Mouse (Mus musculus): Measurements from ENCODE around the gene Zfp113. TPM values are rescaled to one million over a fixed set of nuclear protein-coding genes. Genes with fewer than 3 reads are reported as not detected.

The Zfp113 gene
- 29.7 and 36.3 TPM in 2 replicates for polyA plus RNA-seq (2016; fragmentation: Nextera tagmentation; extraction: Ambion mirVana)

GRCm38 (mm10) chr5:138155443-138155976 is at the start of gene Zfp113:
Zfp113 (minus strand) TSS chr5:138155744.
- H3K27me3 ChIP-seq (ENCODE audit: low read depth, poor library complexity, severe bottlenecking): no peaks in the 10 kb centered on the region
- H3K27ac ChIP-seq: peak within 1 kb of the TSS; percentile 99
- no peaks in the 10 kb centered on the region for H3K9me3 ChIP-seq (replicated peaks)
- under 1% methylated on average over 31 of the region's 31 CpGs for WGBS
- H3K4me3 ChIP-seq: peak within 1 kb of the TSS; percentile 82
- peaks cover 33% of the 10 kb centered on the region for H3K36me3 ChIP-seq
- DNase-seq (ENCODE audit: low spot score): peak; percentile 87
- peaks cover 12% of the 10 kb centered on the region for H3K4me1 ChIP-seq

DNA sequence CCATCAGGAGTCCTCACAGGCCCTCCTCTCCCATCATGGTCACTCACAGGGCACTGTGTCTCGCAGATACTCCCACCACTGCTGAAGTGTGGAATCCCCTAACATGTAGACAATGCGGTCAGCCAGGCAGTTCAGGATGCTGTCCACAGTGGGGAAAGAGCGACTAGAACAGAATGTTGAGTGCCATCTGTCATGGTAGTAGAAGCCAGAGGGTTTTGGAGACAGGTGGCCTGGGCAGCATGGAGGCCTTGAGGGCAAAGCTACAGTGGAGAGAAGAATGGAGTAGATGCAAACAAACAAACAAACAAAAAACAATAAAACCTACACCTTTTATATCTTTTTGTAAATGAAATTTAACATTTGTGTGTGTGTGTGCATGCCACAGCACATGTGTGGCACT is 46.5 kb upstream of the Zfp113 start:
- no peak overlapping the region for H3K27ac ChIP-seq
- no peak overlapping the region for H3K4me3 ChIP-seq
- H3K9me3 ChIP-seq (replicated peaks): peaks cover 2% of the 10 kb centered on the region; the same call in 1 of the 2 replicates
- H3K27me3 ChIP-seq (ENCODE audit: low read depth, poor library complexity, severe bottlenecking): no peaks in the 10 kb centered on the region
- H3K36me3 ChIP-seq: no peaks in the 10 kb centered on the region
- no peak for DNase-seq (ENCODE audit: low spot score)
- WGBS: 89% methylated on average over 3 of the region's 3 CpGs
- no peaks in the 10 kb centered on the region for H3K4me1 ChIP-seq

DNA sequence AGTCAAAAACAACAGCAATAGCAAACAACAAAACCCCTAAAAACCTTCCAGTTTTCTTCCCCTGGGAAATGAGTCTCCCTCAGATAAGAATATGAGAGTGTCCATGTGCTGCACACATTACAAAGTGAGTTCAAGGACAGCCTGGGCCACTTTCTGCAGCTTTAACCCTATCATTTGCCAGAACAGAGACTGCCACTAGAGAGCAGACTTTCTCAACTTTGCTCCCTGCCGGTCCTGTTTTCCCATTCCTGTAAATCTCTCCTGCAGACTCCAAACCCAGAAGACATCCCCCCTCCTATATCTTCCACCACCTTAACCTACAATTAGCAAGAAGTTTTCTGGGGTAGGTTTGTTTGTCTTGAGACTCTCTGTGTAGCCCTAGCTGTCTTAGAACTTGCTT is 44.0 kb upstream of the Zfp113 start:
- no peak overlapping the region for H3K4me3 ChIP-seq
- H3K9me3 ChIP-seq (replicated peaks): peaks cover under 1% of the 10 kb centered on the region; the same call in 1 of the 2 replicates
- no peak overlapping the region for H3K27ac ChIP-seq
- DNase-seq (ENCODE audit: low spot score): no peak
- no peaks in the 10 kb centered on the region for H3K36me3 ChIP-seq
- peaks cover 9% of the 10 kb centered on the region for H3K4me1 ChIP-seq
- WGBS: 24% methylated on average over 1 of the region's 1 CpGs
- H3K27me3 ChIP-seq (ENCODE audit: low read depth, poor library complexity, severe bottlenecking): no peaks in the 10 kb centered on the region

DNA sequence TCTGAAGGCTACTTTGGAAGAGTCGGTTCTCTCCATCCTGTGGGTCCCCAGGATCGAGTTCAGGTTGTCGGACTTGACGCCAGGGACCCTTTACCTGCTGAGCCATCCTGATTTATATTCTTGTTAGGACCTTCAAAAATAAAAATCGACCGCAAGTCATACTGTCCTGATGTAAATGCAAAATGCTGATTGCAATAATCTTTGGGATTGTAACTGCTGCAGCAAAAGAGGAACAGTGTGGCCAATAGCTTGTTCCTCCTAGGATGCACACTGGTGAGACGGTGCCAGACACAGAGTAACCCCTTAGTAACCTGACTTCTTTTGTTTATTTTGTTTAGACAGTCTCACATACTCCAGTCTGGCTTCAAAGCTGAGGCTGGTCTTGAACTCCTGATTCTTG is 39.9 kb upstream of the Zfp113 start:
- Histone ChIP-seq H3K36me3 (peaks cover 32% of the 10 kb centered on the region), H3K4me3 (peak overlapping the region; percentile 82), H3K27ac (no peak overlapping the region), H3K9me3 (replicated peaks) (no peaks in the 10 kb centered on the region), H3K4me1 (peaks cover 13% of the 10 kb centered on the region), H3K27me3 (ENCODE audit: low read depth, poor library complexity, severe bottlenecking) (no peaks in the 10 kb centered on the region)
- WGBS: 90% methylated on average over 7 of the region's 7 CpGs
- no peak for DNase-seq (ENCODE audit: low spot score)

GRCm38 (mm10) chr5:138194755-138195345 is 39.3 kb upstream of the Zfp113 start:
- H3K36me3 ChIP-seq: peaks cover 39% of the 10 kb centered on the region
- peak; percentile 69 for DNase-seq (ENCODE audit: low spot score)
- 5% methylated on average over 29 of the region's 29 CpGs for WGBS

DNA sequence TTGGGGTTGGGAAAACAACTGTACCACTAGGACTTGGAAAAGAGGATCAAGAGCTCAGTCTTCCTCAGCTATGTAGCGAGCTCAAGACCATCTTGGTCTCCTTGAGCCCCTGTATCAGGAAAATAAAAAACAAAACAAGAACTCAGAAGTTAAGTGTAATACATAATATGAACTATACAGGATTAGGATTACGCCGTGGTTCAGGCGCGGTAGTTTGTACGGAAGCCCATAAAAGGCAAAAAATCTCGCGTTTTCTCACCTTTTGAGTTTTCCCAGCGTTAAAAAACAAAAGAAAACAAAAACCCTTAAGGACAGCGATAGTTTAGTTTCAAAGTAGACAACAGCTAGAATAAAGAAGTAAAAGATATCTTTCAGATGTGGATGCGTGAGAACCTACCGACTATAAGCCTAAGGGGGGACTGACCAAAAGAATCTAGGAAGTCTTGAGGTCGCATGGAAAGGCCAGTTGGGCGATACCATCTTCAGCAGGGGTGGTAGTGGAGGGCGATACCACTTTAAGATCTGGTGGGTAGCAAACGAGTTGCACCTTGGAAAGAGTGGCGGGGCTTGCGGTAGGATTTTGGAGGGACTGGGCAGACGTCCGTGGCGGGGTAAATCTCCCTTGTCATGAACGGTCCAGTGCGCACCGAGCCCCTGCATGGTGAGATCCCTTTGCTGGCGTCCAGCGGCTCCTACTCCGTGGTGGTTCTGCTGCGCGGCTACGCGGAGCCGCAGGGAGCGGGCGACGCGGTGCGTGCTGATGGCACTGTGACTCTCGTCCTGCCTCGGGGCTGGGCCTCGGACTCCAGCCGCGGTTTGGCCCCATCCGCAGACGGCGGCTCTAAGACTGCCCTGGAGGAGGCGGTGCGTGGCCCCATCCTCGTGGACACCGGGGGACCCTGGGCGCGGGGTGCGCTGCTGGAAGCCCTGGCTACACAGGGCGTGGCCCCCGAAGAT is 38.5 kb upstream of the Zfp113 start, which contains the start of gene Mblac1:
Gene Mblac1 (plus strand): TSS at position 544 of the 957 bp plus-strand sequence.
- 8% methylated on average over 54 of the region's 54 CpGs for WGBS
- no peaks in the 10 kb centered on the region for H3K27me3 ChIP-seq (ENCODE audit: low read depth, poor library complexity, severe bottlenecking)
- H3K27ac ChIP-seq: peak within 1 kb of the TSS; percentile 94
- peaks cover 47% of the 10 kb centered on the region for H3K36me3 ChIP-seq
- H3K9me3 ChIP-seq (replicated peaks): no peaks in the 10 kb centered on the region
- peak within 1 kb of the TSS; percentile 82 for H3K4me3 ChIP-seq
- peak; percentile 86 for DNase-seq (ENCODE audit: low spot score)
- H3K4me1 ChIP-seq: peaks cover 13% of the 10 kb centered on the region

More at GRCm38 (mm10) chr5:138194755-138195345, 39.3 kb upstream of the Zfp113 start:
- Histone ChIP-seq H3K4me1 (peaks cover 13% of the 10 kb centered on the region), H3K9me3 (replicated peaks) (no peaks in the 10 kb centered on the region), H3K4me3 (peak overlapping the region; percentile 82), H3K27me3 (ENCODE audit: low read depth, poor library complexity, severe bottlenecking) (no peaks in the 10 kb centered on the region), H3K27ac (peak overlapping the region; percentile 94)

DNA sequence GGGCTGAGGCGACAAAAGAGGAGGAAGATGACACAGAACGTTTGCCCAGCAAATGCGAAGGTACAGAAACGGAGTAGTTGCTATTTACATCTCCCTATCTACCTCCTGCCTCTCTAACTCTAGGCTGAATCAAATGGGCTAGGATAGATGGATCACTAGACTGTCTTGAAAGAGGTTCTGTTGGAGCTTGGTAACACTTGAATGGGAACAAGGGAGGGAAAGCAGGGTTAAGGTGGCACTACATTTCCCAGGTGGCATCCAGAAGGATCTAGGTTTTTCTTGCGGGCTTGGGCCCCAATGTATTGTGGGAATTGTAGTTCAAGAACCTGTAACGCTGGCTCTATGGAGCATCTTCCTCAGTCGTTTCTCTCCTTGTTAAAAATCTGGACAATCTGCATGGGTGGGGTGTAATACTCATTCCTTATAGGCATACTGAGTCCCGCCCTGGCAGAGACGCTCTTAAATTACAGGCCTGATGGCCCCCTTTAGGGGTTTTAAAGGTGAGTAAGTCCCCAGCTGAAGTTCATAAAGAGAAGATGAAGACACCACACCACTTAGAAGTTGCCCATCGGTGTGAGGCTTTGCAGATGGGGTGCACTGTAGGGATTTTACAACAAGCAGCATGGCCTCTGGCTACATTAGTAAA is 32.2 kb upstream of the Zfp113 start:
- no peaks in the 10 kb centered on the region for H3K9me3 ChIP-seq (replicated peaks)
- peaks cover 11% of the 10 kb centered on the region for H3K4me1 ChIP-seq
- peak overlapping the region; percentile 69 for H3K4me3 ChIP-seq
- peak overlapping the region; percentile 93 for H3K27ac ChIP-seq
- H3K36me3 ChIP-seq: peaks cover 58% of the 10 kb centered on the region
- no peaks in the 10 kb centered on the region for H3K27me3 ChIP-seq (ENCODE audit: low read depth, poor library complexity, severe bottlenecking)
- WGBS: 2% methylated on average over 10 of the region's 10 CpGs
- peak; percentile 43 for DNase-seq (ENCODE audit: low spot score)

DNA sequence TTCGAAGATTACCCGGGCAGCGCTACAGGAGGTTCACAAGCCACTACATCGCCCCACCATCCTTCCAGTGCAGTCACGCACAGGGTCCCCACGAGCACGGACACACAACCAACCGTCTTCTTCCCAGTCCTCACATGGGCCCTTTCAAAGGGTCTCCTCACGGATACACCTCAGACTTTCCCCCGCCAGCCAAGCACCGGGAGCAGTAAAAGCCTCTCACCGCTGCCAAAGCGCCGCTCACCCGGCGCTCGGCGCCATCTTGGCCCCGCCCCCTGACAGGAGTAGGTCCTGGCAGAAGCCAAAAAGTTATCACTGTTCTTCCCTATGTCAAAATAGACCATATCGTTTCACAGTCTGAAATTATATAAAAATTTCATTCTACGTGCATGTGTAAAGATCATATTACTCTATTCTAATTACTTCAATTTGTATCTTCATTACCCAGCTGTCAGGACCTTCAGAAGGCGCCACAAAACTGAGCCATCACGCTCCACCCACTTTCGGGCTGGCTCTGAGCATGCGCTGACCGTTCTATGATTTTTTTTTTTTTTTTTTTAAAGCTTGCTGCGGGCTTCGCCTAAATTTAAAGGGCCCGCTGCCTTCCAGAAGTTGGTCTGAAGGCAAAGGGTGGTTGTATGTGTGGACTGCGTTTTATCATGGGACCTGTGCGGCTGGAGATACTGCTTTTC is 31.6 kb upstream of the Zfp113 start, which contains the start of the genes Taf6 and Cnpy4:
Gene Taf6 (minus strand): TSS at position 502 of the 689 bp plus-strand sequence.
Gene Cnpy4 (plus strand): TSS at position 536 of the 689 bp plus-strand sequence.
- H3K4me1 ChIP-seq: peaks cover 11% of the 10 kb centered on the region
- under 1% methylated on average over 31 of the region's 31 CpGs for WGBS

DNA sequence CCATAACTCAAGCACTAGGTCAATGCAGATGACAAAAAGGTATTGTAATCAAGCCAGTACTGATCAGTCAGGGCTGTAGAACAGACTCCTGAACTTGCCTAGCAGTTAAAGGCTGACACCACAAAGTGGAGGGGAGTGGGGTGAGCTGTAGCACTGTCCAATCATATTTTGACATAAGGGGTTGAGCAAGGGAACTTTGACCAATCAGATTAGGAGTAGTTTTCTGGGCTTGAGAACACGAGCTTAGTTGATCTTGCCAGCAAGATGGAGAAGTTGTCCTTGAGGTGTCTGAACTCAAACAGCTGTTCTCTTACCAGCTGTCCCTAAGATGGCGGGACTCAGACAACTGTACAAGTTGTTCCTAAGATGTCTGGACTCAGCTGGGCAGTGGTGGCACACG is 17.7 kb upstream of the Zfp113 start:
- DNase-seq (ENCODE audit: low spot score): no peak
- H3K27me3 ChIP-seq (ENCODE audit: low read depth, poor library complexity, severe bottlenecking): no peaks in the 10 kb centered on the region
- 82% methylated on average over 3 of the region's 3 CpGs for WGBS
- peaks cover 15% of the 10 kb centered on the region for H3K4me1 ChIP-seq
- H3K36me3 ChIP-seq: peaks cover 73% of the 10 kb centered on the region
- no peak overlapping the region for H3K27ac ChIP-seq
- H3K4me3 ChIP-seq: peak overlapping the region; percentile 84
- no peaks in the 10 kb centered on the region for H3K9me3 ChIP-seq (replicated peaks)

More for the DNA sequence above, 31.6 kb upstream of the Zfp113 start, which contains the start of the genes Taf6 and Cnpy4:
- peak; percentile 84 for DNase-seq (ENCODE audit: low spot score)
- Histone ChIP-seq H3K27me3 (ENCODE audit: low read depth, poor library complexity, severe bottlenecking) (no peaks in the 10 kb centered on the region), H3K4me3 (peak within 1 kb of the TSS; percentile 69), H3K9me3 (replicated peaks) (no peaks in the 10 kb centered on the region), H3K36me3 (peaks cover 58% of the 10 kb centered on the region), H3K27ac (peak within 1 kb of the TSS; percentile 93)

DNA sequence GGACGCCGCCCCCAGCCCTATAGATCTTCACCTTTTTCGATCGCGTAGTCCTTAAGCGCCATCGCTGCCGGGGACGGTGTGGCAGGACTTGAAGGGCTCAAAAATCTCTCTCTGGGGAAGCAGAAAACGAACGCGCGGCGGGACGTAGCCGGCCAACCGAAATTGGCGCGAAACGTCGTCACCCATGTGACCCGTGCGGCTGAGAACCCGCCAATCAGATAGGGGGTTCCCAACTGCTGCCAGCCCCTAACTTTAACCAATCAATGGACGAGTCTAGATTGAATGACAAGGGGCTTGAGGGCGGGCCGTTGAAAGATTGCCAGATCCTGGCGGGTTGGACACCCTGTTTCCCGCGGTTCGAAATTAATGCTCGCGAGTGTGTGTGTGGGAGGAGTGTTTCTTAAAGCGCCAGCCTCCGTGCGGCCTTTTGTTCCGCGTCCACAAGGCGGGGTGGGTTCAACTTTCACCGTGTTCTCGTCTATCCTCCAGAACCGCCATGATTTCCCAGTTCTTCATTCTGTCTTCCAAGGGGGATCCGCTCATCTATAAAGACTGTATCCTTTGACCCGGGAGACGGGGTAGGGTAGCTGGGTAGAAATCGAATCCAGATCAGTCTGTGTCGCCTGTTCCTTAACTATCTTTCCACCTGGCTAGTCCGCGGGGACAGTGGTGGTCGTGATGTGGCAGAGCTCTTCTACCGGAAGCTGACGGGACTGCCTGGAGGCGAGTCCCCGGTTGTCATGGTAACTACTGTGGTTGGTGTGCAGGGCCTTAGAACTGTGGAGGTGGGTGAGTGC is 16.3 kb upstream of the Zfp113 start, which contains the start of the genes Ap4m1 and Mcm7:
Gene Ap4m1 (plus strand): TSS at position 308 of the 797 bp plus-strand sequence.
Gene Mcm7 (minus strand): TSS at position 728 of the 797 bp plus-strand sequence.
- peaks cover 73% of the 10 kb centered on the region for H3K36me3 ChIP-seq
- H3K27me3 ChIP-seq (ENCODE audit: low read depth, poor library complexity, severe bottlenecking): no peaks in the 10 kb centered on the region
- H3K27ac ChIP-seq: peak within 1 kb of the TSS; percentile 96
- H3K4me1 ChIP-seq: peaks cover 15% of the 10 kb centered on the region
- H3K4me3 ChIP-seq: peak within 1 kb of the TSS; percentile 84
- peak; percentile 89 for DNase-seq (ENCODE audit: low spot score)
- no peaks in the 10 kb centered on the region for H3K9me3 ChIP-seq (replicated peaks)
- under 1% methylated on average over 54 of the region's 54 CpGs for WGBS

GRCm38 (mm10) chr5:138170936-138171561 is 15.5 kb upstream of the Zfp113 start:
- peaks cover 74% of the 10 kb centered on the region for H3K36me3 ChIP-seq
- WGBS: under 1% methylated on average over 47 of the region's 47 CpGs
- H3K4me3 ChIP-seq: peak overlapping the region; percentile 84
- H3K27ac ChIP-seq: peak overlapping the region; percentile 96
- H3K4me1 ChIP-seq: peaks cover 15% of the 10 kb centered on the region
- H3K27me3 ChIP-seq (ENCODE audit: low read depth, poor library complexity, severe bottlenecking): no peaks in the 10 kb centered on the region
- peak; percentile 98 for DNase-seq (ENCODE audit: low spot score)
- no peaks in the 10 kb centered on the region for H3K9me3 ChIP-seq (replicated peaks)

All from limb, embryonic 10.5 days (tissue).